Mouse (Mus musculus) telencephalon, adult 2 months (tissue): ENCODE data around the gene Nuf2.
"Not testable (repeated sequence)": the region's sequence is repeated elsewhere in the genome, so short reads cannot be mapped to it uniquely, and the experiment has no call there.

Experiments used
- DNase-seq: peaks from one replicate; pipeline ENCODE4 v3.0.0-alpha.2; 2011; ENCODE audit warnings: low read depth, low spot score

Gene Nuf2

DNA sequence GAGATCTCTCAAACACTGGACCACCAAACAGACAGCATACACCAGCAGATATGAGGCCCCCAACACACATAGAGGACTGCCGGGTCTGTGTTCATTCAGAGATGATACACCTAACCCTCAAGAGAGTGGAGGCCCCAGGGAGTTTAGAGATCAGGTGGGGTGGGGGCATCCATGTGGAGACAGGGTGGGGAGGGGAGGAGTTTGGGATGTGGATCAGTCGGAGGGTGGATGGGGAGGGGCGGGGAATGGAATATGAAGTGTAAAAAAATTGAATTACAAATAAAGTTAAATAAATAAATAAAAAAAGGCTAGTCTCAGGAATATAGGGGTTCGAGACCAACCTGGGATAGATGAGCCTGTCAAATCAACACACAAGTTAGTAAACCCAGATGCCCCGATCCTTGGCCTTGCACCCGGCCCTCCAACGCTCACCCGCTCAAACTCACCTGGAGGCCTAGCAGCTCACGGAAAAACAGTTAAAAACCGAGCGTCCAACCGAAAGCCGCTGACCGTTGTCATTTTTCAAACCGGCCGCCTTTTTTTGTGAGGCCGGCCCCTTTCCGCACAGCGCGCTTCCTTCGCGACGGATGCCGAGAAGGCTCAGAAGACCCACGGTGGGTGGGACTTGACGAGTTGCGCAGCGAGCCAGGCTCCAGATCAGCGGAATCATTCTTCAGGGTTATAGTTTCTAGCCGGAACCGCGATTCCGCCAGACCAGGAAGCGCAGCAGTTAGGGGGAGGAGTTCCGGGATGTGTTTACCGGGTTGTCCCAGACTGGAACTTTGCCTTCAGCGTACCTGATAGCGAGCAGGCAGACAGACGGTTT is at the start of gene Nuf2:
TSS of gene Nuf2 (minus strand) at position 589 of the 826 bp plus-strand sequence.
- peak; percentile 99 for DNase-seq

DNA sequence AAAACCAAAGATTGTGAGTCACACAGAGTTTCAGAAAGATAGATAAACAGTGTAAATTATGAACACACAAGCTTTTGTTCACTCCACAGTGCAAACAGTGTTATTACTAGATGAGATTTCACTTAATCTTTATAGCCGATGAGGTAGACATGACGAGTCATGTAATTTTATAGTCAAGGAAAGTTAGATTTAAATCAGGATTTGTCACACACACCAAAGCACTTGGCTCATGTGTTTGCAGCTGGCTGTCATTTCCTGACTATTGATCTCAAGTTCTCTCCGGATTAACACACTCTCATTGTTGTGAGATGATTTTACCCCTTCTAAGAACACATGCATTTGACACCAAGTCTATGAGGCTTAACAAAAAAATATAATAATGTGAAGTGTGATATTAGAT is 48.3 kb upstream of the Nuf2 start:
- no peak for DNase-seq

DNA sequence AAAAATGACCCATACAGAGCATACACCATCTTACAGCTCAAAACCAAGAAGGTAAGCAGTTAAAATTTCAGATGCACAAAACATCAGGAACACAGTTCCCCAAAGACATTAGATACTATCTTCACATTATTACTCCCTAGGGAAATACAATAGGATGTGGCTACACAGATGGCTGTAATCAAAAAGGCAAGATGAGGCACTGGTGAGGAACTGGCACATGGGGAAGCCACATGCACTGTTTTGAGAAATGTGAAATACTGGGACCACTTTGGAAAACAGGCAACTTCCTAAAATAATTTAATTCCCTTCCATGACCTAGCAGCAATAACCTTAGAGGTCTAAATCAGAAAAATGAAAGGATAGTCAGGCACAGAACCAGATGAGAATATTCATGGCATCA is 42.9 kb upstream of the Nuf2 start:
- DNase-seq = no peak

DNA sequence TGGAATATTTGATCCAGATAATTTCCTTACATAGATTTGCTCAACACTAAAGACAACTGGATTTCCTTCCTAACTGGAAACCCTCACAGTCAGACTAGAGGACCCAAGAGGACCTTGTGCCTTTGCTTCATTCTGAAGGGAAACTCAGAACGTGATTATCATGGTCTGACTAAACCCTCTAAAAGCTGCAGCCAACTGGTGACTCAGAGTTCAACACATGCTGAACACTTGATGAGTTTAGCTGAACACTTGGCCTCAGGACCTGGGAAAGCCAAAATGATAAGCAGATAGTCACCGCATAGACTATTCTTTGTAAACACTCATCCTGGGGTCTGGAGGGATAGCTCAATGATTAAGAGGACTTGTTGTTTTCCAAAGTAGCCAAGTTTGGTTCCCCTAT is 24.4 kb upstream of the Nuf2 start:
- no peak for DNase-seq

DNA sequence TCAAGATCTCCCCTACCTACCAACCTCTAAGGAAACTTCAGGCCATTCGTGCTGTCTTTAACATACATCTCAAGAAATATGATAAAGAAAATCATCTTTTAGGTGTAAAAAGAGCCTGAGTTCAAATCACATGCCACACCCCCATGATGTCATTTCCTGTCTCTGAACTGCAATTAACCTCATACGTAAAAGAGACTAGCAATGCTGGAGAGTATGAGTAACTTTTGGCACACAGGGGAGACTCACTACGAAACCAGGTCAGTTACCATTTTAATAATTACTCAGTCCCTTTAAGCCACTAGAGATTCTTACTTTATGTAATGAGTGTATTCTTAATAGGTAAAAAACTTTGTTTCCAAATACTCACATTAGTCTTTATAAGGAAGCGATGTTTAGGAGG is 23.8 kb upstream of the Nuf2 start:
- DNase-seq = no peak

DNA sequence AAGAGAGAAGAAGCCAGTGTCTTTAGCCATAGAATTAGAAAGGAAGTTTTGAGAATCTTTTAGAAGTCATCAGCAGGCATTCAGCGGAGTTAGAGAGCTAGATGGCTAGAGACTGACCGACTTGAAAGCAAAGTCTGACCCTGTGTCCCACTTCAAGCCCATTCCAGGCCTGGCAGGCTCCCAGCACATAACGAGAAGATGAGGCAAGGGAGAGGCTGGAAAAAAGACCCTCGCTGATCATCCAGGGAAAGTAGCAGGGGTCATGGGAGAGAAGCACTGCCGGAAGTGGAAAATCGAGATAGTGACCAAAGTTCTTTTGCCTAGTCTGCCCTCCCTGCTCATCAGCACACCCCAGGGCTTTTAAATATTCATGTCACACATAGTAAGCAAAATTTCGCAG is 22.2 kb upstream of the Nuf2 start:
- no peak for DNase-seq

DNA sequence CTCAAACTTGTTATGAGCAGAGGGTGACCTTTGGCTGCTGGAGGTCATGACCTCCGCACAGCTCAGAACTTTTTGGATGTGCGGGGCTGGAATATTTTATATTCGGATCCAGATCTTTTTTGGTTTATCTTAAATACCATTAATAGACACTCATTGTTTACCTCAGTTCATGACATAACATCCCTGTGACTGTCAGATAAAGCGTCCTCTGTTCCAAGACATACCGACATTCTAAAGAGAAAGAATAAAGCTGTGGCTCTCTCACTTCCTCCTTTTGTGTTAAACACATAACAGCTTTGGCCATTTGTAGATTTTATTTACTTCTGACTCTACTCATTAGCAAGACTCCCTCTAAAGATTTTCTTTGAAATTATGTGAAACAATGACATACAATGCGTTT is 9.2 kb upstream of the Nuf2 start:
- DNase-seq = no peak

DNA sequence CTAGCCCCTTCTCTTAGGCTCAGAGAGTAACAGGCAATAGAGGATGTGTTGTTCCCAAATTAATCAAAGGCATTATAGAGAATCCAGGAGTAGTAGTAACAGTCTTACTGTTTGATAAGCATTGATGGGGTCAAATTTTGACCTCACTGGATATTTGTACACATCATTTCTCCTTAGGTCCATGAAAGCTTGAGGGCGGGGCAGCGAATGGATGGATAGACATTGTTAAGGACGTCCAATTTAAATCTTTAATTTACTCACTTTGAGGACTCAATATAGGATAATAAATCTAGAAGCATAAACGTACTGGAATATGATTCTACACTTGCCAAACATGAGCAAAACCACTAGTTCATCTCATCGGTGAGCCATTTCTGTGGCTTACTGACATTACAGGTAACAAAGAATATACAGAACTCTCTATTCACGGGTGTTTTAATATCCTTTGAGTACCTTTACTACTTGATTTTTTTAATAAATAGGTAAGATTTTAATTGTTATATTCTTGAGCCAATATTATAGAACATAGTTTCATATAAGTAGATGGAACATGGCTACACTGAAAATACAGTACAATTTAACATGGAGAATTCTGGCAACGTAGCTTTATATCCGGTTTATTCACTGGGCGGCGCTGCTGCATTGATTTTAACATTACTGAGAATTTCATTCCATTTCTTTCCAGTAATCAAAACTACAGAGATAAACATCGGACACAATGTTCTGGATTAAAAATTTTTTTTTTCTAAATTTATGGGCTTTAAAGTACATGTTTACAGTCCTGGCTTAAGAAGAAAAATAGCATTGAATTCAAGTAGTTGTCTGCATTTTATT is 655 bp upstream of the Nuf2 start:
- peak; percentile 55 for DNase-seq

DNA sequence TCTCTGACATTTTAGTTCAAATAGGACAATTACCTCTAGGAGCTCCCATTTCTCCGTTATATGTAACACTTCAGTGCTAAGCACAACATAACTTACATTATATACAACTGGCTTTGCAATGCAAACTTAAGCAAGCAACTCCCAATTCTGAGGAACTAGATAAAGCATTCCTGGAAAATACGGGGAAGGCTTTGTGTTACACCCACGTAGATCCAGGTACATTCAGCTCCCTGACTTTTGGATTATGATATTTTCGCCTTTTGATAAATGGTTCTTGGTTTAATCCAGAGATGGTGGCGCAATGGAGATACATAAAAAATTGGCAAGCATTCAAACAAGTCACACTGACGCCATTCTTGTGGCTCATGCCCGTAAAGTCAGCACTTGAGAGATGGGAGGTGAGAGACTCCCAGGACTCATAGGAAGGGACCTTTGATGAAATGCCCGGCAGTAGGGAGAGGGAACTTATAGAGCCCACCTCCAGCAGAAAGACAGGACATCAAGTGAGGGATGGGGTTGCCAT is 1.2 kb downstream of the Nuf2 start:
- DNase-seq = no peak

DNA sequence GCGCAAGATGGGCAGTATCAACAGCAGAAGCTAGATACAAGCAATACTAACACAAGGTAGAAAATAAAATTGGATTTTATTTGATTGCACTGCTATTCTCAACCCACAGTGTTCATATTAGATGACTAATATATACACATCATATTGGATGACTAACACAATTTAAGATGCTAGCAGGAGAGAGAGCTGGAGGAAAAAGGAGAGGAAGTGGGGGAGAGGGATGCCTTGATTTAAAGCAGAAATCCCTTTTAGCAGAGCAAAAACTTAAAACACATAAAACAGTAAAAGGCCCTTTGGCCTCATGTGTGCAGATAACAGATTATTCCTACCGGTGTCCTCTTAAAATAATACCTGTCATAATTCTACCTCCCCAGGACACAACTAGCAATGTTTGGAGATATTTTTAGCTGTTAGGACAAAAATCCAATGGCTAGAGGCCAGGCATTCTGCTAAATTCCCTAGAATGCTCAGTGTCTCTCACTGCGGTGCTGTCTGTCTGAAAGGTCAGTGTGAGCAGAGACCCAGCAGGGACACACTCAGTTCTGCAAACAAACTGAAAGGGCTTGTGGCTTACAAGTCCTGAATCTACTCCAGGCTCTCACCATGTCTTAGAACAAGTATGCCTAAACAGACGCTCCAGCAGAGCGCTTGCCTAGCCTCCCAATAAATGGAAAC is 5.1 kb downstream of the Nuf2 start:
- DNase-seq = no peak

DNA sequence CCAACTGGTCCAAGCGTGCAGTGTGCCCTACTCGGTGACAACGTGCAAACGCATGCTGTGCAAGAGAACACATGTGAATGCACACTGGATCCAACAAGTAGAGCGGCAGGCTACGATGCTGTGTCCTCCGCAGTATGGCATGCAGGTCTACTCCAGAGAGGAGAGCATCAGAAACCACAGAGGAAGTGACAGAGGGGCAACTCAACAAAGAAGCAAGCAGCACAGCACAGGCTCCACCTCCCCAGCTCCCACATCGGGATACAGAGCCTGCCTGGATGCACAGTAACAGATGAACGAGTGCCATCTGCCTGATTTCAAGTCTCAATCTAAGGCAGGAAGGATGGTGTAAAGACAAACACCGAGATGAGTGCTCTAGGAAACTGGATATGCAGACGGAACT is 11.9 kb downstream of the Nuf2 start:
- DNase-seq = peak; percentile 33

DNA sequence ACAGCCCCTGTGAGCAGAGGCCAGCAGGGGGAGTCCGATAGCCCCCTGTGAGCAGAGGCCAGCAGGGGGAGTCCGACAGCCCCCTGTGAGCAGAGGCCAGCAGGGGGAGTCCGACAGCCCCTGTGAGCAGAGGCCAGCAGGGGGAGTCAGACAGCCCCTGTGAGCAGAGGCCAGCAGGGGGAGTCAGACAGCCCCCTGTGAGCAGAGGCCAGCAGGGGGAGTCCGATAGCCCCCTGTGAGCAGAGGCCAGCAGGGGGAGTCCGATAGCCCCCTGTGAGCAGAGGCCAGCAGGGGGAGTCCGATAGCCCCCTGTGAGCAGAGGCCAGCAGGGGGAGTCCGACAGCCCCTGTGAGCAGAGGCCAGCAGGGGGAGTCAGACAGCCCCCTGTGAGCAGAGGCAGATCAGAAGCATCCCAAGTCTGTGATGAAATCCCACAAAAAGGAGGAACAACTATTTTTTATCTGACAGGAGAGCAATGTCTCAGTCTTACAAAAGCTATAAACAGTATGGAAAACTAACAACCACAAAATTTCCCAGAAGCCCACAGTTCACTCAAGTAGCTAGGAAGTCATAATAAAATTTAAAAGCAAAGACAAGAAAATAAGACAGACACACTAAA is 13.3 kb downstream of the Nuf2 start:
- DNase-seq = not testable (repeated sequence)

DNA sequence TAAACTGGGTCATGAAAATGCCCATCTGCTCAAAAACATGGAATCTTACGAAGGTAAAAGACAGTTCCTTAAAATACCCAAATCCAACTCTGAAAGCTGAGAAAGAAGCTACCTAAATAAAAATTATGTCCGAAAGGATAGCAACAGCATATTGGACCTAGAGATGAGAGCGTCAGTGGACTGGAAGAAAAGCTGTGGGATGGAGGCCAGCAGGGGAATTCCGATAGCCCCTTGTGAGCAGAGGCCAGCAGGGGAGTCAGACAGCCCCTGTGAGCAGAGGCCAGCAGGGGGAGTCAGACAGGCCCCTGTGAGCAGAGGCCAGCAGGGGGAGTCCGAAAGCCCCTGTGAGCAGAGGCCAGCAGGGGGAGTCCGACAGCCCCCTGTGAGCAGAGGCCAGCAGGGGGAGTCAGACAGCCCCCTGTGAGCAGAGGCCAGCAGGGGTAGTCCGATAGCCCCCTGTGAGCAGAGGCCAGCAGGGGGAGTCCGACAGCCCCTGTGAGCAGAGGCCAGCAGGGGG is 13.8 kb downstream of the Nuf2 start:
- no peak for DNase-seq

DNA sequence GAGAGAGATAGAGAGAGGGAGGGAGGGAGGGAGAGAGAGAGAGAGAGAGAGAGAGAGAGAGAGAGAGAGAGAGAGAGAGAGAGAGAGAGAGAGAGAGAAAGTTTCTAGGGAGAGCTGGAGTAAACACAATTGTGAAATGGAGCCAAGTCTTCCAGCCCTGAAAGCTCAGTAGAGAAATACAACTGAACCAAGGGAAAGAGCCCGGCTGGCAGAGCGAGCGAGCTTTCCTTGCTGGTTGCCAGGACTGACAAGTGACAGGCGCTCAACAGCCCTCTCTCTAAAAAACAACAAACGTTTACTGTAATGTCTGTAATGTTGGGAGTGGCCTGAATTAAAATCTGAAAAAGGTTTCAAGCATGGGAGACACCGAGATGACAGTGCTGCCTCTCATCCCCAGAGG is 24.9 kb downstream of the Nuf2 start:
- DNase-seq = no peak

DNA sequence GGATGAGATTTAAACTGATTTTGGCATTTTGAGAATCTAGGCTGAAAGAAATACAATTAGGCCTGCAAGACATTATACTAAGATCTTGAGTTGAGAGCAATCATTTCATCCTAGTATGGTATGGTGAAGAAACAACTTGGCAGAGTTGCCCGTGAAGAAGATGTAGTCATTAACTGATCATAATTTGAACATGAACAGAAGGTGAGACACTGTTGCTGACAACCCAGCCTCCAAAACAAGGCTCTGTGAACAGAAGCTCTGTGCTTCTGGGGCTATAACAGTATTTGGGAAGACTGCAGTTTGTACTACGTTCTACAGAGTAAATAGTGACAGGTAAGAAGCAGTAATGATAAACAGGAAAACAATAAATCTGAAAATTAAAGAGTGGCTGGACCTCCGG is 28.4 kb downstream of the Nuf2 start:
- no peak for DNase-seq

DNA sequence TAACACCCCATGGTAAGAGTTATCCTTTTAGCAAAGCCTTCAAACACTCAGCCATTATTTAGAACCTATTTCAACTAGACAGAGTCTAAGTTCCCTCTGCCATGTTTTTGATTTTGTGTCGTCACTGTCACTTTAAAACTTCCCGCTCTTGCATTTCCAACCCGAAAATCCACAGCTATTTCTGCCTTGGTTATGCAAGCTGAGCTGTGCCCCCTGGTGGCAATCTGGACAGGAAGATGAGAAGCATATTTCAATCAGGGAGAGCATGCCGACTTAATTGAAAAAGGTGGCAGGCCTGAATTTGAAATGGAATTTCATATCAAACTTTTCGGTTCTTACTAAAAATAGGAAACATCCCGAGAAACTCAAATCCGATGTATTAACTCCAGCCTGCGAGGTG is 35.6 kb downstream of the Nuf2 start:
- peak; percentile 67 for DNase-seq

DNA sequence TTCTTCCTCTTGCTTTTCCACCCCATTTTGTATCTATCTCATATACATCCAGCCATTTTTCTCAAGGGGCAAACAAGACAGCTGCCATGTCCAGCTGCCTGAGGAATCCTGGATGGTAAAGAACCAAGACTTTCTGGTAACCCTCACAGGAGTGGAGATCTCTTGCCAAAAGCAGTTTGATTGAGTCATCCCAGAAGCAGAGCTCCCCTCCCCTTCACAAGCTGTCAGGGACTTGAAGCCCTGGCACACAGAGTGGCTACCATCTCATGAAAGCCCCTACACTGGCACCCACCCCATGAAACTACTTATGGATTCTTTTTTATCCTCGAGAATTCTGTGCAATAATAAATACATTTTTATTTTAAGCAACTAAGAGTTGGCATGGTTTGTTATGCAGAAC is 39.7 kb downstream of the Nuf2 start:
- DNase-seq = no peak

DNA sequence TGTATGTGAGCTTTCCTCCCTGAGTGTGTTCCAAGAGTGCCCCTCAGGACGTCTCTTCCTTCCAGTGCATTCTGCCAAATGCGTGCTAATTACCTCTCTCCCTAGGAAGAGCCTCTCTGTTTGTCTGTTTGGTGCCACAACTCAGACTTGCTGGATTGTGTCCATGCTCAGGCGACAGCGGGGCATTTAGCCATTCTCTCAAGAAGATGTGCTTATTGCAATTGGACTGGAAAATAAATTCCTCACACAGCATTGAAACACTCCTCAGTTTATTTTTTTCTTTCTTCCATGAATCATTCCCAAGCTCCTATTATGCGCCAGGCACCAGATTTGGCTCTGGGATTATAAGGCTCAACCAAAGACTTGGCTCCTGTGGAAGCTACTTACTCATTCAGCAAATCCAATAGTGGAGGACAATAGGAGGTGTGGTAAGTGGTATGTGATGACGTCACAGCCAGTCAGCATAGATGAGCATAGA is 45.8 kb downstream of the Nuf2 start:
- DNase-seq = peak; percentile 56

DNA sequence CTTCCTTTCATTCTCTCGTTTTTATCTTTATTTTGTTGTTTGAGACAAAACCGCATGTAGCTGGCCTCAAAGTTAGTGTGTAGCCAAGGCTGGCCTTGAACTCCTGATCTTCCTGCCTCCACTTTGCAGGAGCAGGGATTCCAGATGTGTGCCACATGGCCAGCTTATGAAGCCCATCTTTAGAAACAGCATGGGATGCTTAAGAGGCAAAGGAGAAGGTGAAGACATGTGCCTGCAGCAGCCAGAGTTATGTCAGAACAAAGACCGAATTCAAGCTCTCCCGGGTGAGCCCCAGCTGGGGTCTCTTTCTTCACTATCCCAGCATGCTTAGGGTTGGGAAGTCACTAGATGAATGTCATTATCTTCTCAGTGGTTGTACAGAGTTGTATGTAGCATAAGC is 46.7 kb downstream of the Nuf2 start:
- DNase-seq = no peak

DNA sequence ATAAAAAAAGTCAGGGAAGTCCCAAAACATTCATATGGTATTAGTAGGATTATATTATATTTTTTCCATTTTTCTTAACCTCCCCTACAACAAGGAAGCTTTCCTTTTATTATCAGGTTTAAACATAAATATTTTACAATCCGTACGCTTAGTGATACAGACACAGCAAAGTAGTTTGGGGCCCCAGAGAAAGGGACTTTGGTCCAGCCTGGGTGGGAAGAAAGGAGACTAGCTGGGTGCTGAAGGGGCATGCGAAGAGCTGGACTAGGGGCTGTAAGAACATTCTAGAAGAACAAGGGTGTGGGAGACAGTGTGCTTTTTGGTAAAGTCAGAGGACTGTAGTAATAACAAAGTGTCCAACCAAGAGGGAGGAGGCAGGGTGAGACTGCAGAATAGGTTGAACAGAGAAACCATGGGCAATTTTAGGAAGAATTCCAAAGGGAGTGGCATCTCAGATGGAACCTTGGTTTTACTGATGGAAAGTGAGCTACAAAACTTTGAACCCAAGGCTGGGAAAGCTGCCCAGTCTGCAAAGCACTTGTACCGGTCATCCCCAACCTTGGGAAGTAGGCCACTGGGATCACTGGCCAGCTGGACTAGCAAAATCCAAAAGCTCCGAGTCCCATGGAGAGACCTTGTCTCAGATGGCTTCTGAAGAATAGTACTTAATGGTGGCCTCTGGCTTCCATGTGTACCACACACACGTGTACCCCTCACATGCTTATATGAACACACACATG is 48.5 kb downstream of the Nuf2 start:
- no peak for DNase-seq

DNA sequence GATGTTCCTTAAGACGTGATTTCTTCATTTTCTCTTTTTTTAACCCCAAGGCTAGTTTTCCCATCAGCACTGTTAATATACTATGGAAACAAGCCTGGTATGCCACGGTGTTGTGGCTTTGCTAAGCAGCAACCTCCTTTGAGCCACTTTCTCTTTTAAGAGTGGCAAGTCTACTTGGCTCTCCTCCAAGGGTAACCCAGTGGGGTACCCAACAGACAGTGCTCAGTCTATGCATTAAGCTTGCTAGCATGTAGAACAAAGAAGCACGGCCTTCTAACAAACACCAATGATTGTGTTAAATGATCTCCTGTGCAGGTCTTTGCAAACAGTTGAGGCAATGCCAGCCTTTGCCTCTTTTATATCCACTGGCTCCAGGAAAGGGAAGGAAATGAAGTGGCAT is 60.1 kb downstream of the Nuf2 start:
- no peak for DNase-seq
